Mouse (Mus musculus): ENCODE measurements around the gene Rbfox1. TPM values are rescaled to one million over a fixed set of nuclear protein-coding genes. Genes with fewer than 3 reads are reported as not detected.

The Rbfox1 gene
- not detected in 2 replicates for total RNA-seq (2017)

DNA sequence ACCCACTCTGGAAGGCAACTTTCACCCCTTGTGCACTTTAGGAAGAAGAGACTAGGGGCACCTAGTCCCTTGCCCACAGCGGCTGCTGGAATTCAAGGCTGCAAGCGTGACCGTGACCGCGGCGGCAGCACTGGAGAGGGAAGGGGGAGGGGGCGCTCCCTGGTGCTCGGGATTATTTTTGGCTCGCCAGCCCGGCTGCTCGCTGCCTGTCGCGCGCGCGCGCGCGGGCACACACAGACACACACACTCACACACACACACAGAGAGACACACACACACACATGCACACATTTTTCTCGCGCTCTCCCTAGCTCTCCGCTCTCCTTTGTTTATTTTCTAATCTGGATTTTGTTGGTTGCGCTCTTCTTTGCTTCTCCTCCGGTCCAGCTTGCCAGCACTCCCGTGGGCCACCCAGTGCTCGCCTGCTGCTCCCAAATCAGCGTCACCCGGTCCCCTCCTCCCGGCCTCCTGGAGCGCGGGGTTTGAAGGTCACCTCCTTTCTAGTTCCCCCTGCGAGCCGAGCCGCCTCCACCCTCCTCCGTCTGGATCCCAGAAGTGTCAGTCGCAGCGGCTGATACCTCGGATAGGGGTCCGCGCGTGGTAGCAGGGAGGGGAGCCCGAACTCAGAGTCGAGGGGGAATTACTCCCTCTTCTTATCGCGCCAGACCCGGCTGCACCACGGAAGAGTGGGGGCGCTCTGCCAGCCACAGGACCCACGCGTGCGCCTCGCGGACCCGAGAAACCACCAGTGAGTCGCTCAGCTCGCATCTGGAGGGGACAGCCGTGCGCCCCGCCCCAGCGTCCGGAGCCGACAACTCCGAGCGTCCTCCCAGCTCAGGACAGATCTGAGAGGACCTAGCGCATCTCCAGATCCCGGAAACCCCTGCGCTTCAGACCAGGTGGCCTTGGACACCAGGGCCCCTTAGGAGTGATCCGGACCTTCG lies at the start of gene Rbfox1:
TSS of gene Rbfox1 (plus strand) at position 610 of the 944 bp plus-strand sequence.
- no peak for ATAC-seq (ENCODE audit: extremely low read depth, insufficient number of reproducible peaks, low FRiP score, poor library complexity, severe bottlenecking)

DNA sequence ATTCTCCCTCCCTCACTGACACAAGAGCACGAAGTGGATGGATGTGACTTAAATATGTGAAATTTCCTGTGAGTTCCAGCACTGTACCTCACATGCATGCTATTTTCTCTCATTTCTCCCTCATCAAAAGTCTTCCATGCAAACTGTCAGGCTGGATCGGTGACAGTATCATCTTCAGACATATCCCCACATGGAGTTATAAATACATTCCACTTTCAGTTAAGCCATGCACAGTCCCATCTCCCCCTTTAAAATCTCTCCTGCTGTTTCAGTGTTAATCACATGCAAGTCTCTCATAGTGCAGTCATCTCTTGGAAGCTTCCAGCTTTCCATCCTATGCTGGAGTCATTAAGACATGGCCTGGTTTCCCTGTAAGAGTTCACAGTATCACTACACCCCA lies 48.4 kb upstream of the Rbfox1 start:
- no peak for ATAC-seq (ENCODE audit: extremely low read depth, insufficient number of reproducible peaks, low FRiP score, poor library complexity, severe bottlenecking)

DNA sequence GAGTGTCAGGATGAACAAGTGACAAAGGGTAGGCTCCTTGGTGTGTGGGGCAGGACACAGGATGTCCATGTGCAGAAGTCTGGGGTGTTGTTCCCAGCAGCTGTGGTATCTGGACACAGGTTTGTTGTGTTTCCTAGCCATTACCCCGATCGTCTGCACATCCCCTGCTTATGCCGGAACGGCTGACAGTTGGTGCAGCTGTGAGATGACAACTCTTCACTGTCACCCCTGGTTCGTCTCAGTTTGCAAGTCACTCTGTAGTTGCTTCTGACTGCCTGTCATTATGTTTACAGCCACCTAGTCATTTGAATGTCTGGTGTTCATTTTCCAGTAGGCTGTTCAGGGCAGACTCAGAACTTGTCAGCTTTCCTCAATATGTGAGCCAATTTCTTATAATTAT lies 44.0 kb upstream of the Rbfox1 start:
- ATAC-seq (ENCODE audit: extremely low read depth, insufficient number of reproducible peaks, low FRiP score, poor library complexity, severe bottlenecking) = no peak

DNA sequence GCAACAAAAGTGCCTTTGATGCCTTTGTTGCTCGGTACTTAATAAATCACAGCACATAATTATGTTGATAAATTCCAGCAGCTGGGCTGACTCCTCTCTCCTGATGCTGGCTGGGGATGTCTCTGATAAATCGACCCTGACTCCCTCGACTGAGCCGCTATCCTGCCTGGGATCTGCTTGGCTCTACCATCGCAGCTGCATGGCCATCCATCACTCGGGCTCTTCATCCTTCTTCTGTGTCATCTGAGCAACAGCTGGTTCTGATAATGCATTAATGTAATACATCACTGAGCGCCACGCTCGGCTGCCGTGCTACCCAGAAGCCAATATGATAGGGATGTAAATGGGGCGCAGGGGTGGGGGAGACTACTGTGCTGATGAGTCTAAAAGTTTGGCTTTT lies 39.5 kb upstream of the Rbfox1 start:
- ATAC-seq (ENCODE audit: extremely low read depth, insufficient number of reproducible peaks, low FRiP score, poor library complexity, severe bottlenecking) = no peak

DNA sequence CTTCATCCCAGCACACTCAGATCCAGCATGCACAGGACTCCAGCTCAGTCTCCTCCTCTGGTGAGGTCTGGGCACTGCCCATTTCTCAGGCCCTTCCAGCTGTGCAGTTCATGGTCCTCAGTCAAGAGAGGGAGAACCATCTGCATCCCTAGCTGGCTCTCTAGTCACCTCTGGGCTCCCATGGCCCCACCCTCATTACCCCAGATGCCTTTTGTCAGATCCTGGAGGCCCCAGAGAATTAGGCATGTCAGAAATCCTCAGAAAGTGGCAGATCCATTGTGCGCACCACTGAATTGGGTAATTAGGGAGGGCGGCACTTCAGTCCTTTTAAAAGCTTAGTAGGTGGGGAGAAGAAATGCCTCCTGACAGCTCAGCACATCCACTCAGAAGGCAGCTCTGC lies 32.1 kb upstream of the Rbfox1 start:
- ATAC-seq (ENCODE audit: extremely low read depth, insufficient number of reproducible peaks, low FRiP score, poor library complexity, severe bottlenecking) = no peak

DNA sequence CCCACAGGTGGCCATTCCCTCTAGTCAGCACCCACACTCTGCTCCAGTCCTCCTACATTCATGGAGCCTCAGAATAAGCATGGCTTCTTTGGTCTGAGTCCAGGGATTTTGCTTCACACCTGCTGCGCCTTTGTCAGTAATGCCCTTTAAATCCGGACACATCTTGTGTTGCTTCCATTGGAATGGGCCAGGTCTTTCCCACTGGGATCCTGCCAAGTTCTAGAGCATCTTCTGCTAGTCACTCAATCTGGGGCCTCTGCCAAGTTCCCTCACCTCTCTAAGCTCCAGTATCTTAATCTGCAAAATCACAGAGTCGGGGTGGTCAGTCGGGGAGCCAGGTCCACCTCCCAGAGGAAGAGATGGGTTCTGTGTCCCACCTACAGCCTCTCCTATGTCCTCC lies 20.8 kb upstream of the Rbfox1 start:
- no peak for ATAC-seq (ENCODE audit: extremely low read depth, insufficient number of reproducible peaks, low FRiP score, poor library complexity, severe bottlenecking)

DNA sequence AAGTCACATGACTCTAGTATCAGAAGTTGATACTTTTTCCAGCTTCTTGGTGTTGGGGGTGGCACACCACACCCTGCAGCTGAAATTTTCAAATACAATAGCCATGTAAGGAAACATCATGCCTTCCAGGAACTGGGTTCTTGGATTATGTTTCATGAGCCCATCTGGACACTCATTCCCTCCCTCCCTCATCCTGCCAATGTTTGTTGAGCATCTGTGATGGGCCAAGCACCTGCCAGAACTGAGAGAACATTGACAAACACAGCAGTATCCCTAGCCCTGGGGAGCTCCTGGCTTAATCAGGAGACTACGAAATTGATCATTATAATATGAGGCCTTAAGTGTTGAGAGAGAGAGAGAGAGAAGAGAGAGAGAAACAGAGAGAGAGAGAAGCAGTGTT lies 18.2 kb upstream of the Rbfox1 start:
- ATAC-seq (ENCODE audit: extremely low read depth, insufficient number of reproducible peaks, low FRiP score, poor library complexity, severe bottlenecking) = no peak

DNA sequence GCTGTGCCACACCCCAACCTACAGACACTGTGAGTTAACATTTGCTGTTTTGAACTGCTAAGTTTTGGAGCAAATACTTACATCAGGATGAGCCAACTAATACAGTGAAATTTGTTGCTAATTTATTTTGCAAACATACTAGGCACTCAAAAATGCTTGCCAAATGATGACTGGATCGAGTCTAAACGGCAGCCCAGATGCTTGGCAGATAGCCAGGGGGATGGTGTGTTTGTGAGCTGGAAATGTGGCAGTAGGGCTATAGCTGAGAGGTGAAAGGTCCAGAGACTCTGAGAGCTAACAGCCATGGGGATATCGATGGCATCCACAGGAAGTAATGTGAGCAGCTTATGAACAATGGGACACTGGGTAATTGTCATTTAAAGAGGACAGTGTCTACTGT lies 14.8 kb upstream of the Rbfox1 start:
- ATAC-seq (ENCODE audit: extremely low read depth, insufficient number of reproducible peaks, low FRiP score, poor library complexity, severe bottlenecking) = no peak

DNA sequence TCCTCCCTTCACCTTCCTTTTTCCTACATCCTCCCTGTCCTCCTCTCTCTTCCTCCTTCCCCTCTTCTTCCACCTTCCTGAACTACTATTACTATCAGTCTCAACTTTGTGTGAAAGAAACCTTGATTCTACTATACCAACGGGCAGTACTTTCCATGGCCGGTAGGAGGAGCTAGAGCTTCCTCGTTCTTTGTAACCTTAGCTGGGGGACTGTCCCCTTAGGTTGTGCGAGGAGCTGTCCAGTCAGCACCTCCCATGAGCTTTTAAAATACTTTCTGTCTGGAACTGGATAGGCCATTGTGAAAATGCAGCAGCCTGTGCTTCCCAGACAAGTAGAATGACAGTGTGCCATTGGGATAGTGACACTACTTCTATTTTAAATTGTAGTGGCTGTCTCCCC lies 3.3 kb upstream of the Rbfox1 start:
- ATAC-seq (ENCODE audit: extremely low read depth, insufficient number of reproducible peaks, low FRiP score, poor library complexity, severe bottlenecking) = no peak

DNA sequence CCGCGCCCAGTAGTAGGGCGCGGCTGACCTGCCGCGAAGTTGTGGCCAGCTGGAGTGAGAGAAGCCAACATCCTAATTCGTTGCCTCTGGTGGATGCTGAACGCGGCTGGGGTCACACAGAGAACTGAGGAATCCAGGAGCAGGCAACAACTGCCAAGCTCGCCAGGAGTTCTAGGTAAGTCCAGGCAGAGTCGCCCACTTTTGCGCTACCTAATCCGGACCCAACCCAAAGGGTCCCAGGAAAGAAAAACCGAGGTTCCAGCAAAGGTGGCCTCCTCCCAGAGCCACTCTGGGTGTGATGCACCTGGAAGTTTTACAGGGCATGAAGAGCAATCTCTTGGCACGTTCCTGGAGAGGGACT lies 515 bp downstream of the Rbfox1 start:
- ATAC-seq (ENCODE audit: extremely low read depth, insufficient number of reproducible peaks, low FRiP score, poor library complexity, severe bottlenecking) = no peak

DNA sequence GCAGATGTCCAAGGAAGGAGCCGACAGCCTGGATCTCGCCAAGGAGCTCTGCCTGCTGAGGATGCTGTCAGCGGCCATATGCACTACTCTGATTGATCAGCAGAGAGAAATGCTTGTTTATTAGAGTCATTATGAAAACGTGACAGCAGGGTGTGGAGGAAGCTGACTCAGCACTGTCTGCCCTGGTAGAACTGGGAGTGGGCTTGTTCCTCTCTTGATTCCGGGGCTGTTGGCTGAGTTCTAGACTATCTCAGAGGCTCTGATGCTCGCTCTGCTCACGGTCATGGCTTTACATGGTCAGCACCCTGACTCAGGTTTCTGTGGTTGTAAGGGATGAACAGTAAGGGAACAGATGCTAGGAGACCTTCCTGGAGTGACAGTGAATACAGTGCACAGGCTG lies 10.4 kb downstream of the Rbfox1 start:
- ATAC-seq (ENCODE audit: extremely low read depth, insufficient number of reproducible peaks, low FRiP score, poor library complexity, severe bottlenecking) = no peak

DNA sequence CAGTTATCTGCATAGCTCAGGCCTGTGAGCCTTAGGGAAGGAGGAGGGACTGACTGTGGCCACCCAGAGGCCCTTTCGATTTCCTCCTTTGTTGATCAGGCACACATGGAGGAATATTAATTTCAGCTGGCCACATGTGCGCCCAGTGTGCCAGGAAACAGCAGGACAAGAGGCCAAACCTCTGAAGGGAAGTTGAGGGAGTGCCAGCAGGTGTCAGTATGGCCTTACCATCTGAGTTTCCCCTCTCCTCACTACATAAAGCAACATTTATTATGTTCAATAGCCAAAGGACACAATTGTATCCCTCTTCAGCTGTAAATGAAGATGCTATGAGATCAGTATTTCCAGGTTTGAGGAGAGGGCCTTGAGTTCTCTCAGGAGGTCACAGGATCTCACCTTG lies 13.2 kb downstream of the Rbfox1 start:
- no peak for ATAC-seq (ENCODE audit: extremely low read depth, insufficient number of reproducible peaks, low FRiP score, poor library complexity, severe bottlenecking)

DNA sequence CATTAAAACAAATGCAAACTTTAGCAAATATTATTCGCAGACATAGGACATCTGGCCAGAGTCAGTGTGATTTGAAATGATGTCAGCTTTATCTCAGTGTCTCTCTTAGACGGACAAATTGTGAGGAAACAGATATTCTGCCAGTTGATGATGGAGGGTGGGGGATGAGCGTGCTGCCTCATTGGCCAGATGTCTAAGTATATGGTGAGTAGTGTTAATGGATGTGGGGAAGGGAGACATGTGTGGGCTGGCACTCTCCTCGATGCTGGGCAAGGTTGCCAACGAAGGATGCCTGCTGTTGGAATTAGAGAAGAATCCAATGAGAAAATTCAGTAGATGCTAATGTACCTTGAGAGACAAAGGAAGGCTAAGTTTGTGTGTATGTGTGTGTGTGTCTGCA lies 25.6 kb downstream of the Rbfox1 start:
- no peak for ATAC-seq (ENCODE audit: extremely low read depth, insufficient number of reproducible peaks, low FRiP score, poor library complexity, severe bottlenecking)

DNA sequence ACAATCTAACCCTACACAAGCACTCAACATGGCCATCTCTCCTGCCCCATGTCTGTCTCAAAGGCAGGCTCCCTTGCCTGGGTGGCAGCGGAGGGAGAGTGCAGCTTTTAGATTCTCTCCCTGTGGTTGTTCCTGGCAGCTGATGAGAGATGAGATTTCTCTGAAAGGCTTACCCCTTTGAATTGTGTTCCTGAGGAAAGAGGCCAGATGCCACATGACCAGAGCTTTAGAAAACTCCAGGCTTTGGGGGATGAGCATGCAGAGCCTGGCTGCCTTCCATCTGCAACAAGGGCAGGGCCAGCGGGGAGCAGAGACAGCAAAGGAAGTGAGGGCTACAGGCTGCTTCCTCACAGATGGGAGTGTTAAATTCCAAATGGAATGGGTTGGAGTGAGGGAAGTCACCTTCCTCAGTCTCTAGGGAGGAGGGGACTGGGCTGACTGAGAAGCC lies 26.7 kb downstream of the Rbfox1 start:
- no peak for ATAC-seq (ENCODE audit: extremely low read depth, insufficient number of reproducible peaks, low FRiP score, poor library complexity, severe bottlenecking)

DNA sequence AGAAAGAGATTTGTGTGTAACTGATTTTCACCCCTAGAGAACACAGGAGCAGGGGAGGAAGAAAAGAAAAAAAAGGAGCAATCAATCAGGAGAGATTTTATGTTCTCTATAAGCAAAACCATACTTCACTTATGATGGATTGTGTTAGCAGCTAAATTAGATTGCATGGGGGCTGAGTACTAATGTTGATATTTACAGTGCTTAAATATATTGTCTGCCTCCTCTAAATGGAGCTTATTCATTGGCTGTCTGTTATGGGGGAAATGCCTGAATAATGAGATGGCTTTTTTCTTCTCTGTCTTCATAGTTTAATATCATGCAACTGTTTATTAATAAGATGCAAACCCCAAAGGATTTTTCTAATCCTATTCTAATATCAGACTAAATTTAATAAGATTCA lies 32.8 kb downstream of the Rbfox1 start:
- ATAC-seq (ENCODE audit: extremely low read depth, insufficient number of reproducible peaks, low FRiP score, poor library complexity, severe bottlenecking) = no peak

DNA sequence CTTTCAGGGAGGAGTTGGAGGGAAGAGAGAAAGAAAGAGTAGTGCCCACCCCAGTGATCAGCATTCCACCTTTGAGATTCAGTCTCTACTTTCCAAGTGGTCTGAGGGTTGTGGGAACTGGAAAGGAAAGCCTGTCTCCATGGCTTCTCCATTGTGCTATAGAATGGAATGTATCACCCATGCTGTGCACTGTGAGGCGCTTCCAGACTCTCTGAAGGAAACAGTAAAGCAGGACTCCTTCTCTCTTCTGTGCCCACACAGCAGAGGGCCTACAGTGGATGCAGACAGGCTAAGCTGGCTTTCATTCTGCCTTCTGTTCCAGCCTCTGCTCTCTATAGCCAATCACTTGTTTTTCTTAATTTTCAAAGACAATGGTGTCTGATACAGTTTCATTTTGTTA lies 41.8 kb downstream of the Rbfox1 start:
- no peak for ATAC-seq (ENCODE audit: extremely low read depth, insufficient number of reproducible peaks, low FRiP score, poor library complexity, severe bottlenecking)

DNA sequence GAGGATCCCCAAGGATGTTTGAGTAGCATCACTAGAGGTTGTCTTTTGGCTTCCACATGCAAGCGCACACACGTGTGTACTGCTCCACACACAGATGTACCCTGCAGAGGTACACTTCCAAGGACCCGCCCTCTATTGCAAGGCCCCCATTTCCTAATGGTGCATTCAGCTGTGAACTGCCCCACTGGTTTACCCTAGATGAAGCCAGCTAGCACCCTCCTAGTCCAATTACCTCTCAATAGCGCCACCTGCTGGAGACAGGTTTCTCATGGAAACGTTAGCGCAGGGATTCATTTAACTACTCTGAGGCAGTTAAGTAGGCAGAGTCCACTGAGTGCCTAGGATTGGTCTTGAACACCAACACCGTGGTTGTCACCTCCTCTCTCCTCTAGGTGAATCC lies 46.5 kb downstream of the Rbfox1 start:
- no peak for ATAC-seq (ENCODE audit: extremely low read depth, insufficient number of reproducible peaks, low FRiP score, poor library complexity, severe bottlenecking)

DNA sequence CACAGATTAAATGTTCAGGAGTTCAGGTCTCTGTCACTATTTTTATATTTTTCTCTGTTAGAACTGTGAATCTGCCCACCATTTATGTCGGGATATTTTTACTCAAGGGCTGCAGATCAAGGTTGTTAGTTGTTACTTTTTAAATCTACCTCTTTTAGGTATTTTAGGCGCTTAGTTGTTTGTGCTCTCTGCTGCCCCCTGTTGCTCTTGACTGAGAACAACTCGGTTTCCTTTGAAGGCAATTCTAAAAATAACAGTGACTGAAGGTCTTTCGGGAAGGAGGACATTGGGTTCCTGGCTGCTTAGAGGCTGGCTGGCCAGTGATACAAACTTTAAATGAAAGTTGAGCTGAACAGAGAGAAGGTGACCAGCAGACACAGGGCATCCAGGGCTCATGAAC lies 54.9 kb downstream of the Rbfox1 start:
- ATAC-seq (ENCODE audit: extremely low read depth, insufficient number of reproducible peaks, low FRiP score, poor library complexity, severe bottlenecking) = no peak

DNA sequence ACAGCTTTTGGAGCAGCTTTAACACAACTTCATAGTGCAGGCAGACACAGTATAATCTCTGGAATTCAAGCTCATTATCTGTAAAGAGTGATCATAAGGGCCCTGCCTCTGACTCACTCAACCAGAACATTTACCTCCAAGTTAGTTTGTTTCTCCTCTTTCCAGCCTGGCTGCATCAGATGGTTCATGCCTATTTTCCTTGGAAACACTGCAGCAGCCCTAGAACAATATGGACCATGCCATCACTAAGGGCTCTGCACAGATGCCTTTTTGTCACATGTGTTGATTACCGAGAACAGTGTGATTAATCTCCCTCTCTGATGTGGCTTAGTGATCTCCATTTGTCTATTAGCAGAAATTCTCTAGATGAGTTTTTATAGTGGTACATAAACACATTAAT lies 60.5 kb downstream of the Rbfox1 start:
- ATAC-seq (ENCODE audit: extremely low read depth, insufficient number of reproducible peaks, low FRiP score, poor library complexity, severe bottlenecking) = no peak

DNA sequence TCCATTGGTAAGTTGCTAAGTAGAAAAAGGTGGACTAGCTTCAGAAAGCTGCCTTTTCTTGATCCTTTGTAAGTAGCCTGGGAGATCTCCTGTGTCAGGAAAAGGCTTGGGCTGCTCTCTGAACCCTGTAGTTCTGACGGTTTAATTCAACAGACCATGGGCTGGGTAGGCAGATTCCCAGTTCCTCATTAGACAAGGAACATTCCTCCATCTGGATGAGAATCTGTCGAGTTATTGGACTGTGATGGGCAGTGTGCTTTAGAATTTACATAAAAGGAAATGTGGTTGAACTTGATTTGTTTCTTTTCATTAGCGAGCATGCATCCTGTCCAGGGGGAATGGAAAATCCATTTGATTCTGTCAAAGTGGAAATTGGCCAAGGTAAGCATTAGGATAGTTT lies 68.0 kb downstream of the Rbfox1 start:
- ATAC-seq (ENCODE audit: extremely low read depth, insufficient number of reproducible peaks, low FRiP score, poor library complexity, severe bottlenecking) = no peak

DNA sequence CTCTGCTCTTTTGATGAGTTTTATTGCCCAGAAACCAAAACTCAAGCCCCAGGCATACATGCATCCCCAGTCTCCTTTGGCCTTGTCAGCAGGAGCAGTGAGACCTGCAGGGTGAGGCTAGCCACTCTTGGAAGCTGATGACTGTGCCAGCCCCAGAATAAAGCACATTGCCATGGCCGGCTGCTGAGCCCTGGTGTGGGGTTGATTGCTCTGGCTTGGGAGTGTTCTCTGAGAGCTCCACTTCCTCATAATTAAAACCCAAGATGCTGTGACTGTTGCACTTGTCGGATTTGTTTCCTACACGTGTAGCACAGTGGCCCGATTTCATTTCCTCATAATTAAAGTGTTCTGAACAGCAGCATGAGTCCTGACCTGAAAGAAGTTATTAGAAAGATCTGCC lies 72.3 kb downstream of the Rbfox1 start:
- no peak for ATAC-seq (ENCODE audit: extremely low read depth, insufficient number of reproducible peaks, low FRiP score, poor library complexity, severe bottlenecking)
